Mouse (Mus musculus): Measurements from ENCODE around the gene Psmd11.
A peak's percentile ranks its signal among the peaks of the same experiment; 100 is the strongest.
"Not testable (repeated sequence)": the region's sequence is repeated elsewhere in the genome, so short reads cannot be mapped to it uniquely, and the experiment has no call there.

Gene Psmd11

DNA sequence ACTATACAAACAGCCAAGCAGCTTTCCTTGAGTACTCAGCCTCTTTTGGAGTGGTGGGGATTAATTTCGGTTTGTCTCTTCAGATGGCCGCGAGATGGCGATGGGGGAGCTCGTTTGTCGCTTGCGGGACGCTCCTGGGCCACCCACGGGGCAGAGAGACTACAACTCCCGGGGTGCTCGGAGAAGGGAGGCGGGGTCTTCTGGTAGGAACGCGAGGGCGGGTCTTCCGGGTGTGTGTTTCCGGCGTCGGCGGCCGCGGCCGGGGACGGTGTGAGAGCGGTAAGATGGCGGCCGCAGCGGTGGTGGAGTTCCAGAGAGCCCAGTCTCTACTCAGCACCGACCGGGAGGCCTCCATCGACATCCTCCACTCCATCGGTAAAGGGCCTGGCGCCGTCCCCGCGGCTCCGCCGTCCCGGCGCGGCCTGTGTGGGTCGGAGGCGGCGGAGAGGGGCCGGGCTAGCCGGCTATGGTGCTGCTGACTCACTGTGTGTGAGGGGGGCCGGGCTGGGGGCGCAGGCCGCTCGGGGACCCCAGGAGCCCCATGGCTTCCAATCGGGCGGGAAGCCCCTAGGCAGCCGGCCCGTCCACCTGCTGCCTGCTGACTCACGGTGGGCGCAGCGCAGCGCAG is at the start of gene Psmd11:
Gene Psmd11 (plus strand): TSS at position 235 of the 628 bp plus-strand sequence.
- DNase-seq (ENCODE audit: low spot score), result peak; percentile 96

DNA sequence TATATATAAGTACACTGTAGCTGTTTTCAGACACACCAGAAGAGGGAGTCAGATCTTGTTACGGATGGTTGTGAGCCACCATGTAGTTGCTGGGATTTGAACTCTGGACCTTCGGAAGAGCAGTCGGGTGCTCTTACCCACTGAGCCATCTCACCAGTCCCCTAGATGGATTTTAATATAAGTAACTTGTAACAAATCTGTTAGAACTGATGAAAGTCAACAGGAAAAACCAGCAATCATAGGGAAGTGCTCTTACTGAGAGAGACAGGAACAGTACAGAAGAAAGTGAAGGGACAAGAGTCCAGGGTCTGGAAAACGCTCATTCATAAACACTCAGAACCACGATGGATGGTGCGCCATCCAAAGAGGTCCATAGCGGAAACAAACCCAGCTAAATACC is 49.2 kb upstream of the Psmd11 start:
- DNase-seq (ENCODE audit: low spot score), result not testable (repeated sequence)

DNA sequence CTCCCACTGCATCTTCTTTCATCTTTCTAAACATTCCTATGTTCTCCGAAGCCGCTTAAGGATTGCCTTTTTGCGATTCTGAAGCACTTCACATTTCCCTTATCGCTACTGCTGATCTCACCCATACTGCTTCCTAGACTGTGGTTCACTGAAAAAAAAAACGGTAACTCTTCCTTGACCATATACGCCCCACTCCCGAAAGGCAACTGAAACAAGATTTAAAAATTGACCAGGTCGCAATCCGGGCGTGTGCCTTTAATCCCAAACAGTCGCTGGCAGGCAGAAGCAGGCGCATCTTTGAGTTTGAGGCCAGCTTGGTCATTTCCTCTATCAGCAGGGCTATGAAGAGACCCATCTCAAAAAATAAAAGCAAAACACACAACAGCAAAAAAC is 45.8 kb upstream of the Psmd11 start:
- peak; percentile 14 for DNase-seq (ENCODE audit: low spot score)

GRCm38 (mm10) chr11:80383019-80383625 is 45.3 kb upstream of the Psmd11 start, which contains the start of gene Zfp207:
Zfp207 (plus strand) TSS chr11:80383279.
- peak; percentile 98 for DNase-seq (ENCODE audit: low spot score)

- peak; percentile 50 for DNase-seq (ENCODE audit: low spot score)
Measured at GRCm38 (mm10) chr11:80383626-80384046, 44.8 kb upstream of the Psmd11 start.

- no peak for DNase-seq (ENCODE audit: low spot score)
Measured at GRCm38 (mm10) chr11:80384461-80384860, 44.0 kb upstream of the Psmd11 start.

GRCm38 (mm10) chr11:80385055-80385454 is 43.4 kb upstream of the Psmd11 start:
- no peak for DNase-seq (ENCODE audit: low spot score)

DNA sequence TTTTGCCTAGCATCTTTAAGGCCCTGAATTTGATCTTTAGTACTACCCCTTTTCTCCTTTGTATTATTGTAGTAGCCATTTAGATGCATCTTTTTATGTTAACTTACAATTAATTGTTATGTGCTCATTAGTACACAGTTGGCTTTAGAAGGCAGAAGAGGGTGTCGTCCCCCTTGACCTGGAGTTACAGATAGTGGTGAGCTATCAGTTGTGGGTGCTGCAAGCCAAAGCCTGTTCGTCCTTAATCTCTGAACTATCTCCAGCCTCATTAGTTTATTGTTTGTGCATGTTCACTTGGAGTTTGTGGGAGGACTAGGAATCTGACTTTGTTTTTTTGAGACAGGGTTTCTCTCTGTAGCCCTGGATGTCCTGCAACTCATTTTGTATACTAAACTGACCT is 41.6 kb upstream of the Psmd11 start:
- no peak for DNase-seq (ENCODE audit: low spot score)

DNA sequence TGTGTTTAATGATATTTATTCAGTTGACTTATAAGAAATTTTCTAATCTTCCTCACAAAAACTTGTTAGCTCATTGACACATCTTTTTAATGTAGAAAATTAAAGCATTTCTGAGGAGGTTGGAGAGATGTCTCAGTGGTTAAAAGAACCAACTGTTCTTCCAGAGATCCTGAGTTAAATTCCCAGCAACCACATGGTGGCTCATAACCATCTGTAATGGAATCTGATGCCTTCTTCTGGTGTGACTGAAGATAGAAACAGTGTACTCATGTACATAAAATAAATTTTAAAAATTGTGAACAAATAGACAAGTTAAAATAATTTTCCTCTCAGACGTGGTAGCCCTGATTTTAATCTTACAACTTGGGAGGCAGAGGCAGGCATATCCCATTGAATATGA is 38.5 kb upstream of the Psmd11 start:
- DNase-seq (ENCODE audit: low spot score), result no peak

DNA sequence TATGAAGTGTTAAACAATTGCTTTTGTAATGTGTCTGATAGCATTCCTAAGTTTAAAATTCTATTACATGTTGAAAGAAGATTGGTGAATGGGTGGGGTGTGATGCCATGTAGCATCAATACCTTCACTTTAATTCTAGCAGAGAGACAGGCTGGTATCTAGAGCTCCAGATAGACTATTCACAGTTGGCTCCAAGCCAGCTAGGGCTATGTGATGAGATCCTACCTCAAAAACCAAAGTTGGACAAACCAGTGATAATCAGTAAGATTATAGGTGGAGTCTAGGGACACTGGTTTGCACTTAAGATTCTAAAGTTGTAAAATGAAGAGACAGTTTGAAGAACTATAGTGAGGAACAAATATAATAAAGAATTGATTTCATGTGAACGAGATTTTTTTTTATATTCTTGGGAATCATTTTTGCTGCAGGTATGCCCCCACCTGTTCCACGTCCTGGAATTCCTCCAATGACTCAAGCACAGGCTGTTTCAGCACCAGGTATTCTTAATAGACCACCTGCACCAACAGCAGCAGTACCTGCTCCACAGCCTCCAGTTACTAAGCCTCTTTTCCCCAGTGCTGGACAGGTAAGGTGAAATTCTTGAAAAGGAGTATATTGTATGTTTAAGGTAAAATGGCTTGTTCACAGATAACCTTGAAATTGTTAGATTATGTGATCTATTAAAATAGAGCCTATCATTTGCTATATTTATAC is 36.9 kb upstream of the Psmd11 start:
- DNase-seq (ENCODE audit: low spot score), result no peak

DNA sequence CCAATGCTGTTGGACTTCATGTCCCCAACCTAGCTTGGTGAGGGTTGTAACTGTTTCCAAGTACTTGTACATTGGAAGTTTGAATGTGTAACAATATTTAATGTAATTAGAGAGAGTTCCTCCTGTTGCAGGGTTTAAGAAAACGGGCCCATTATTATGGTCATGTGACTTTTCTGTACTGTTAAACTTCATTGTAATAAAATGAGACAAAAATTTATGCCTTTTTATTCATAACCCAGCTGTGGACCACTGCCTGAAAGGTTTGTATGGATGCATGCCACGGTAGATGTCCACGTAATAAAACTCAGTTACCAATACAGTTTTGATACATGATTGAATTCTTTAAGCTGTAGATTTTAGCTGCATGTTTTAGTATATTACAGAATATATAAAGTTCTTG is 32.5 kb upstream of the Psmd11 start:
- DNase-seq (ENCODE audit: low spot score), result no peak

GRCm38 (mm10) chr11:80396617-80397016 is 31.8 kb upstream of the Psmd11 start:
- DNase-seq (ENCODE audit: low spot score), result no peak

- DNase-seq (ENCODE audit: low spot score), result not testable (repeated sequence)
Measured at GRCm38 (mm10) chr11:80407878-80408277, 20.5 kb upstream of the Psmd11 start.

- no peak for DNase-seq (ENCODE audit: low spot score)
Measured at GRCm38 (mm10) chr11:80410377-80410776, 18.0 kb upstream of the Psmd11 start.

DNA sequence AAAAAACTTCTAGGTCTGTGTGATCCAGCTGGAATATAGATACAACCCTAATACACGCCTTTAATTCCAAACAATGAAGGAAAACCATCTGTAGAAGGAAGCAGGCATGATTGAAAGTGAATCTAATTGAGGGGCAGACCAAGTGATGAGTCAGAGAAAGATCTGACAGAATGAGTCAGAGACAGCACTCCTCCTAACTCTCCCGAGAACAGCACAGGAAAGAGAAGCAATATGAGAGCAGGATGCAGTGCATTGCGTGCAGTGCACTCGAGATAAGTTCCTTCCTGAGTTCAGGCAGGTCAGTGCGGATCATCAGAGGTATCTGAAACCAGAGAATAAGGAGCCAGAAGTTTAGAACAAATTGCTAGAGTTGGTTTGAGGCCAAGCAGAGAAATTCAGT is 11.3 kb upstream of the Psmd11 start:
- DNase-seq (ENCODE audit: low spot score), result no peak

GRCm38 (mm10) chr11:80419743-80420142 is 8.7 kb upstream of the Psmd11 start:
- DNase-seq (ENCODE audit: low spot score), result no peak

- DNase-seq (ENCODE audit: low spot score), result no peak
Measured at GRCm38 (mm10) chr11:80420202-80420984, 8.0 kb upstream of the Psmd11 start.

DNA sequence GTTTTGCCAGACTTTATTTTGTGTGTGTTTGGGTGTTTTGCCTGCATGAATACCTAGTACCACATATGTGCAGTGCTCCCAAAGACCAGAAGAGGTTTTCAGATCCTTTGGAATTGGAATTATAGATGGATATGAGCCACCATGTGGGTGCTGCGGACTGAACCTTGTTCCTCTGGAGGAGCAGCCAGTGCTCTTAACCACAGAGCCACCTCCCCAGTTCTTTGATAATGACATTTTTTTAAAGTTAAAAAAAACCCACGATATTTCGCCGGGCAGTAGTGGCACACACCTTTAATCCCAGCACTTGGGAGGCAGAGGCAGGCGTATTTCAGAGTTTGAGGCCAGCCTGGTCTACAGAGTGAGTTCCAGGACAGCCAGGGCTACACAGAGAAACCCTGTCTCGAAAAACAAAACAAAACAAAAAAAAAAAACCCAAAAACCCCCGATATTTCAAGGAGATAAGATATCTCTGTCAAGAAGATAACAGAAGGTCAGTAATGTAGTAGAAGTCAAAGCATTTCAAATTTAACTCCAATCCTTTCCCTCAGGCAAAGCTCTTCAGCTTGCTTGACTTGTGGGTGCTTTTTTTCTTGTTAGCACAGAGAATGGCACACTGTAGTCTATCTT is 6.9 kb upstream of the Psmd11 start:
- DNase-seq (ENCODE audit: low spot score), result no peak

- DNase-seq (ENCODE audit: low spot score), result no peak
Measured at GRCm38 (mm10) chr11:80424691-80425090, 3.7 kb upstream of the Psmd11 start.

DNA sequence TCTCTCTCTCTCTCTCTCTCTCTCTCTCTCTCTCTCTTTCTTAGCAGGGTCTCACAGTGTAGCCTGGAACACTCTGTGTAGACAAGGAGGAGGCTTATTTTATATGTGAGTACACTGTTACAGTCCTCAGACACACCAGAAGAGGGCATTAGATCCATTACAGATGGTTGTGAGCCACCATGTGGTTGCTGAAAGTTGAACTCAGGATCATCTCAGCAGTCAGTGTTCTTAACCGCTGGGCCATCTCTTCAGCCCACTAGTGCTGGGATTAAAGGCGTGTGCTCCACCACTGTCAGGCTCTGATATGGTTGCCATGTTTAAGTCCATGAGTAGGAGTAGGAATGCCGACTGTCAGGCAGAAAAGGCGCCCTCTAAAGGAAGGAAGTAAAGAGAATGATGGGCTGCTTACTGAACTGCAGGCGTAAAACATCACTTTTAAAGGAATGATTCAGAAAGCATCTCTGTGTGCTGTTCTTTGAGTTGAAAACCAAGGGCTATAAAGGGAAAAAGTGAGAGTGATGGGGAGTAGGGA is 3.1 kb upstream of the Psmd11 start:
- DNase-seq (ENCODE audit: low spot score), result no peak

DNA sequence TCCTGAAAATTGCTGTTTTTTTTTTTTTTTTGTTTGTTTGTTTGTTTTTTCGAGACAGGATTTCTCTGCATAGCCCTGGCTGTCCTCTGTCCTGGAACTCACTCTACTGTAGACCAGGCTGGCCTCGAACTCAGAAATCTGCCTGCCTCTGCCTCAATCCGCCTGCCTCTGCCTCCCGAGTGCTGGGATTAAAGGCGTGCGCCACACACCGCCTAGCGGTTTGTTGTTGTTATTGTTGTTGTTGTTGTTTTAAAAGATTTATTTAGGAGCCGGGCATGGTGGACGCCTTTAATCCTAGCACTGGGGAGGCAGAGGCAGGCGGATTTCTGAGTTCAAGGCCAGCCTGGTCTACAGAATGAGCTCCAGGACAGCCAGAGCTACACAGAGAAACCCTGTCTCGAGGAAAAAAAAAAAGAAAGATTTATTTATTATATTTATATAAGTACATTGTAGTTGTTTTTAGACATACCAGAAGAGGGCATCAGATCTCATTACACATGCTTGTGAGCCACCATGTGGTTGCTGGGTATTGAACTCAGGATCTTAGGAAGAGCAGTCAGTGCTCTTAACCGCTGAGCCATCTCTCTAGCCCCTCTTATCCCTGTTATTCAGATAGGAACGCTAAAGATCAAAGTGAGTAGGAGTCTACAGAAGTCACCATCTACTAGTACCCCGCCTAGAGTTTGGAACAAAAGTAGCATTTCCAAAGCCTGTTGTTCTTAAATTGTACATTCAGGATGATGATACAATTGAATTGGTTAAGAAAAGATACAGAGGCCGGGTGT is 2.2 kb upstream of the Psmd11 start:
- DNase-seq (ENCODE audit: low spot score), result not testable (repeated sequence)

All from lung, postnatal 25 days (tissue).